Mouse (Mus musculus) testis, postnatal 10 days (tissue): ENCODE data around the gene Casz1.
A peak's percentile ranks its signal among the peaks of the same experiment; 100 is the strongest.

Experiments
- DNase-seq: peaks from one replicate; pipeline ENCODE4 v3.0.0; 2021; ENCODE audit warnings: low spot score

Casz1 gene

DNA sequence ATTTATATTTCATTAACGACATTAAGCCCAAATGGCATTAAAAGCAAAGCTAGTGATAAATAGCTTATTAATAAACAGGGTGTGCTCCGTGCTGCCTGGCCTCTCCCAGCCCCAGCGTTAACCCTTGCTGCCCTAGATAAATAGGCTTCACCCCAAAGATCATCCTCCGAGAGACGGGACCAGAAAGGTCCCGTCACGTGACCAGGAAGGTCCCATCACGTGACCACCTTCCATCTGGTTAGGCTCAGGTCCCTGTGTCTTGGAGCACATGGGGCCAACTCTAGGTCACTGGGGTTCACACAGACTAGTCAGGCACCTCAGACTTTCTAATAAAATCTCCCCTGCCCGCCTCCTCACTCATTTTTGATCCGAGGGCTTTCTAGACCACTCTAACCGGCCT lies 42.5 kb downstream of the Casz1 start:
- no peak for DNase-seq

DNA sequence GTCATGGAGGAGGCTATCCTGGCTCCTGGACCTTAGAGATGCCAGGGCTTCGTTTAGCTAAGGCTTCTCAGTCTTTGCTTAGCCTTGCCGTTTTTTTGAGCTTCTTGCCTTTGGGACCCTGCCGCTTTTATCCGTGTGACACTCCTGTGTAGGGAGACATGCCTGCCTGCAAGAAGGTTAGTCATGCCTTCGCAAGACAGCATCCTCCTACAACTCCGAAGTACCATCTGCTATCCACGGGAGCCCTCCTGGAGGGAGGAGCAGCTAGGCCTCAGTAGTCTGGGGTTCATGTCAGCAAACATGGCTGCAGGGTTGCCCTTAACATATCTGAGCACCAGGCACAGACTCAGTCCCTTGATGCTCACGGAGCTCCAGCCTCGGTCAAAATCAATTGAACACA lies 43.4 kb downstream of the Casz1 start:
- no peak for DNase-seq

DNA sequence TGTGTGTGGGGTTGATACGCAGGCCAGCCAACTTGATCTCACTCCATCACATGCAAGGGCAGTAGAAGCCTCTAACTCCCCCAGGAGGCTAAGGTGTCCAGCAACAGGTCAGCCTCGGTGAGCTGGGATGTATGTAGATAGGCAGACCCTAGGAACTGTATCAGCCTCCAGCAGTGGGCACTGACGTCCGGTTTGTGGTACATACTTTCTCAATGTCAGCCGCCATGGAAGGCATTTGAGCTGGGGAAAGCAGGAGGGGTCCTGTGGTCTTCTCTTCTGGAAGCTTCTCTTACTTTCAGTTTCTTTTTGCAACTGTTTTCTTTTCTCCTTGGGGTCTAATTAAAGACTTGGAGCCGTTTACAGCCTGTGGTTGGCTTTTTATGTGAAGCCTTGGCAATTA lies 45.2 kb downstream of the Casz1 start:
- DNase-seq = no peak

DNA sequence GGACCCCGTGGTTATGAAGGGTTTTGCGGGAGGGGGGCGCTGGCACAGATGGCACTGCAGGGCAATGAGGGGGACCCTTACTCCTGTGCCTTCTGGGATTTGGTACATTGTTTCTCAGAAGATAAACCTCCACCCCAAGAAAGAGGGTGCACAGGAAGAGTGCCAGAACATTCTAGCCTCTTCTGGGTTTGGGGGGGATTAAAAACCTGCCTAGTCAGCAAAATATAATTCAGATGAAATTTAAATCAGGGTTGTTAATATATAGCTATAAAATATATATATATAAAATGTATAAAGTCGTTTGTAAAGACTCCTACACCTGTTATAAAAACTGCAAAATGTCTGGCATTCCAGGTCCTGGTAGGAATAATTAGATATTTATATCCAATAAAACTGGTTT lies 48.8 kb downstream of the Casz1 start:
- no peak for DNase-seq

DNA sequence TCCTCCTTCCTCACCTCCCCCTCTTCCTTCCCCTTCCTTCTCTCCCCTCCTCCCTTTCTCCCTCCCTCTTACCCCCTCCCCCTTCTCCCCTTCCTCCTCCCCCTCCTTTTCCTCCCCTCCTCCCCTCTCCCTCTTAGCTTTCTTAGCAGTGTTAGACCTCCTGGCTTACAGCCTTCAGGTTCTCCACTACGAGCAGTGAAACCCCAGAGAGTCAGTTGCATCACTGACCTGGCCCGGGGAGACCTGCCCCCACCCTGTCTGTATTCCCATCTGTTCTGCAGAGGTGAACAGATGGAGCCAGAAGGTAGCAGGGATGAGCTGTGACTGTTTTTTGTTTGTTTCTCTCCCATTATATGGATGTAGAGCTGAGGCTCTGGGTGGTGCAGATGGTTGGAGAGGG lies 49.9 kb downstream of the Casz1 start:
- DNase-seq = no peak

DNA sequence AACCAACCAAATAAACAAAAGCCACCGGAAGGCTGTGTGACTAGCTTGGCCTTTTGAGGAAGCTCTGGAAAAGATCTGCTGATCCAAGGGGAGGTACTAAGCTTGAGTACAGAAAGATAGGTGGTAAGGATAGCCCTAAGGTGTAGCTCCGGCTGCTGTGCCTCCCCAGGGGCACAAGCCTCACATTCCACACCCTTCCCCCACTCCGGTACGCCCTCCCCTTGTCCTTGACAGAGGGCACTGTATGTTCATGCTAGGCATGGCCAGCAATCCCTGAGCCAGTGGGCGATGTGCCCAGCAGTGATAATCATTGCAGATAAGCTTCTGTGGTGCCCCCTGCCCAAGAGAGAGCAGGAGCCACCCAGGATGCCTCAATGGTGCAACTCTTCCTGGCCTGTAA lies 51.3 kb downstream of the Casz1 start:
- DNase-seq = no peak

DNA sequence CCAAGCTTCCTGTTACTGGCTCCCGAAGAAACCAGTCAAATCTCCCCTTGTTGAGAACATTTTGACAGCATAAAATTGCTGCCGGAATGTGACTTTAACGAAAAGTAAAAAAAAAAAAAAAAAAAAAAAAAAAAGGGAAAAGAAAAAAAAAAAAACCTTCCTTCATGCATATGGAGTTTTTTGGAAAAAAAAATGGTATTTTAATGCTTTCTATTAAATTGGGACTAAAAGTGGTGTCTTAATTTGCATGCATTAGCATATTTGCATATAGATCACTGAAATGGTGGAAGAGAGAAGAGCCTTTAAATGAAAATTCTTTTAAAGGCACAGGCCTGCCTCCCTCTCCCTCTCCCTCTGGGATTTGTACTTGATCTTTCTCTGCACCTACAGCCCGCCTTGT lies 52.0 kb downstream of the Casz1 start:
- DNase-seq = no peak

DNA sequence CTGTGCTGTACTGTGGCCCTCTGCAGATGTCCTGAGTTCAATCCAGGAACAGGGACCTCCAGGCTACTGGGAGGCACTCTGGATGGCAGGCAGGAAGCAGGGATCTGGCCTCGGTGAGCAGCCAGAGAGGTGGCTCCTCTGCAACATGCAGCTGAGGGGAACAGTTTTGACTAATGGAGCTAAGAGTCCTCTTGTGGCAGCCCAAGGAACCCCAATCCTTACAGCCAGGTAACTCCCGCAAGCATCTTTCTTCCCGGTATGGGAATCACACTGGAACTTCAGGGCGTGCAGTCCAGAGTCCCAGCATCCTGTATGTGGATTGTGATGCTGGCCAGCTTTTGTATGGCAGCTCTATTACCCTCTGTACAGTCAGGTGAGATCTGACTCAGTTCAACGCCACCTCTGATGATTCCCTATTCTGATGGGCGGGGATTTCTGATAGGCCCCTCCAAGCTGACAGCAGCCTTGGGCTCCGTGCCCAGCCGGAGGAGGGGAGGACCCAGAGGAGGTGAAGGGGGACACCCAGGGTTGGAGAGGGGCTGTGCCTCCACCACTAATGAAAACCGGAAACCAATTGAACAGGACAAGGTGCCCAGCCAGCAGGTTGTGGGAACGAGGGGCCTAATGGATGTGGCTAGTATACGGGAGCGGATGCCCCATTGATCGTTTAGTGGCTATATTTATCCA lies 53.3 kb downstream of the Casz1 start:
- DNase-seq = no peak

DNA sequence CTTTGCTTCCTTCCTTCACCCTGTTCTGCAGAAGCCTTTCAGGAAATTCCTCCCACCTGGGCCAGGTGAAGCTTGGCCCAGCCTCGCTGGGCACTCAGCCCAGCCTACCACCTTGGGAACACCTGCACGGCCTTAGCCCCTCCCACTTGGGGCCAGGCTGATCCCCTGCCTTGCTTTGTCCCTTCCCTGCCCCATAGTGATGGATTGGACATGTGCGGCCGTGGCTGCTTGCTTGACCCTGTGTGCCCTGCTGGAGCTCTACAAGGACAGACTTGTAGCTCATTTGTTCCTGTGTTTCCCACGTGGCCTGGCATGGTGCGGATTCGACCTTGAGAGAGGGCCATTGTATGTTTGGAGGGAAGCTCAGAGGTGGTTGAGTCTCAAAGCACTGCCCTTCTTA lies 54.0 kb downstream of the Casz1 start:
- DNase-seq = no peak

DNA sequence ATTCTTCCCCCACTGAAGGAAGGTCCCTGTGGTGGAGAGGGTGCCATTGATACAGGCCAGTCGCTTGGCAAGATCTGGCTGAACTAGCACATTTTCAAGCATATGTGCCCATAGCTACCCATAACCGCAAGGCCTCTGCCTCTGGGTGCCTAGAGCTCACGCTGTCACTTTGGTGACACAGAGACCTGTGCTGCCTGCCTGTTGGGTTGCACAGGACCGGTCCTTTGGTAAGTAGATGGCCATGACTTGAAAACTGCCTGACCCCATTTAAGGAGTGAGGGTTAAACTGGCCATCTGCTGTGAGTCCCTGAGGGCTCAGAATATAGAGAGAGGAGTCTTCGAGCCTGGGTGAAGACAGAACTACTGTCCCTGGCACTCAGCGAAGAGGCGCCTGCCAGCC lies 55.2 kb downstream of the Casz1 start:
- no peak for DNase-seq

DNA sequence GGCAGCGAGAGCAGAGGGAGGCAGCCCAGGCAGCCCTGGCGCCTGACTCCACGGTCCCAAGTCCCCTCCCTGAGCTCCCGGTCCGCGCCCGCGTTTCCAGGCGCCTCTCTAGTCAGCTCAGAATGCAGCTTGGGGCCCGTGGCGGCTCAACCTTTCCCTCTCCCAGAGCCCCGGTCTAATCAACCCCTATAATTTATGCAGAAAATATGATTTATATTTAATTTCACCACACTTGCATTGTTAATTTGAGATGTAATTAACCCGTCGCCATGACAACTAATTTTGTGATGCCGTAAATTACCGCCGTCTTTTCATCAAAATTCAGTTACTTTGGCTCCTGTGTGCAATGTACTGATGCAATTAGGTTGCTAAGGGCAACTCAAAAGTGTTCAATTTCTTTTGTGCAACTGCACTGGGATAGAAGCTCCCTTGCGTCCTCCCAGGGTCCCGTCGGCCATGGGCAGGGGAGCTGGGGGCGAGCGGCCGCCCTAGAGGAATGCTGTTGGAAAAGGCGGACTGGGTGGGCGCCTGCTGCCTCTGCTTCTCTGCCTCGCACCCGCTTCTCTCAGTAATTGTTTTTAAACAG lies 55.8 kb downstream of the Casz1 start:
- DNase-seq = no peak

DNA sequence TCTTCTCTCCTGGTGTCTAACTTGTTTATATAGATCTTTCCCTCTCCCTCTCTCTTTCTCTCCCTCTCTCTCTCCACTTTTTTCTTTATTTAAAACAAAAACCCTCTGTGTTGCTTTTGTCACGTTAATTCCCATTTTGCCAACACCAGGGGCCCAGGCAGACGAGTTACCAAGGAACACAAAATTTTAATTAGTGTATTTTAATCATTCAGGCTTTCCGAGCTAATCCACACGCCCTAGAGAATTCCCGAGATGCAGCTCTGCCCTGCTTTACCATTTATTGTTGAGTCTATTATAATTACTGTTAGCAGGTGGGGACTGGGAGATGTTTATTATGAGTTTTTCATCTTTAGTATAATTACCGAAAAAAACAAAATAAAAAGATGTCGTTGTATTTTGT lies 56.4 kb downstream of the Casz1 start:
- no peak for DNase-seq

DNA sequence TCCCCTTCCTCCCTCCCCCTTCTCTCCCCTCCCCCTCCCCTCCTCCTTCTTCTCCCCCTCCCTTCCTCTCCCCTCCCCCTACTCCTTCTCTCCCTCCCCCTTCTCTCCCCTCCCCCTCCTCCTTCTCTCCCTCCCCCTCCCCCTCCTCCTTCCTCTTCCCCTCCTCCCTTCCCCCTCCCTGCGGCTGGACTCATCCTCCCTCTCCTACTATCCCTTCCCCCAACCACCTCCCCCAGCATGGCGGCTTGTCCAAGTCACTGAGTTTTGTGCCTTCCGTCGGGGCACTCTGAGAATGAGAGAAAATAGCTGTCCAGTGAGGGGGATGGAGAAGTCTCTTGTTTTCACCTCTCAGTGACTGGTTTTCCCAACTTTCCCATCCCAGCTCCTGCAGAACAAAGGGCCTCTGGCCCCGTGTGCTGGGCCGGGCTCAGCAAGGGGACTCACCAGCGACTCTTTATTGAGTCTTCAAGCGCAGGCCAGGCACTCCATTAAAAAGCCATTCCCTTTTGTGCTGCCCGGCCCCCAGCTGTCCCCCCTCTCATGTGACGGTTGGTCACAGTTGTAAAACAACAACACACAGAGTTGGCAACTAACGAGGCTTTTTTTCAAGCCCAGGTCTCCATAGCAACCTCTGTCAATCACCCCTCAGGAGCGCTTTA lies 62.7 kb downstream of the Casz1 start:
- no peak for DNase-seq

DNA sequence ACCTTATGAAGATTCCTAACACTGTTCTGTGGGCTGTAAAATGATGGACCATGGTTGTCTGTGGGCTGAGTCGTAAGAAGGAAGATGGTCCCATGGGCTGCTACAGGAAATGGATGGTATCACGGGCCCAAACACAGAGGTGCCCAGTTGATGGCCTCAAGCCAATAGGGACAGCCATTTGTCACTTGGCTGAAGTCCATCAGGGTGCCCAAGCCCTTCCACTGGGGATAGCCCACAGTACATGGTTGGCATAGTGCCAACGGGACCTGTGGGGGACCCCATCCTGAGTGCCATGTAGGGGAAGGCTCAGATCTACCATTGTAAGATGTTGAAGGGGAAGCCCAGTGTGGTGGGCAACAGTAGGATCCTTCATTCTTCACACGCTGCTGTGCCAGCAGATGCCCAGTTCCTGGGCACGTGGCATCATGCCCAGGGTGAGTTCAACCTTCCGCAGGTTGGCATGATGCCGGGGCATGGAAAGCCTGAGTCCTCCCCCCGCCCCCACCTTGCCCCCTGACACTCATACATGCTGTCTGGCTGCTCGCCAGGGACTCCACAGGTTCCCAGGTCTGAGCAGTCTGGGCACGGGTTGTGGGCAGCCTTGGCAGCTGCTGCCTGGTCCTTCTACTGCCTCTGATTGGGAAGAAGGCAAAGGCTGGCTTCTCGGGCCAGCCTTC lies 63.6 kb downstream of the Casz1 start:
- peak; percentile 71 for DNase-seq

DNA sequence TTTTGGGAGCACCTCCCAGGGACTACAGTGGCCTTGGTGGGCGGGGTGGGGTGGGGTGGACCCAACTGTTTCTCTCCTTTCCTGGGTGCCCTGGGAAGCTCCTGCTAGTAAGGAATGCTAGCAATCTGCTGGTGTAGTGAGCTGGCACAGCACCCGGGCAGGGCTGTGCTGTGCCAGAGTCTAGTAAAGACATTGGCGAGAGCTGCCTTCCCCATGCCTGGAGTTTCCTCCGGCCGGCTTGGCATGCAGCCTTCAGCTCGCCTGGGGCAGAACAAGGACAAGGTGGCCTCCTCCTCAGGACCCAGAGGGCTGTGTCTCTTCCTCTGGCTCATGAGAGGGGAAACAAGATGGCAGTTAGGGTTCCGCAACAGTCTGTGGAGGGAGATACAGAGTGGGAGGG lies 65.3 kb downstream of the Casz1 start:
- peak; percentile 61 for DNase-seq

DNA sequence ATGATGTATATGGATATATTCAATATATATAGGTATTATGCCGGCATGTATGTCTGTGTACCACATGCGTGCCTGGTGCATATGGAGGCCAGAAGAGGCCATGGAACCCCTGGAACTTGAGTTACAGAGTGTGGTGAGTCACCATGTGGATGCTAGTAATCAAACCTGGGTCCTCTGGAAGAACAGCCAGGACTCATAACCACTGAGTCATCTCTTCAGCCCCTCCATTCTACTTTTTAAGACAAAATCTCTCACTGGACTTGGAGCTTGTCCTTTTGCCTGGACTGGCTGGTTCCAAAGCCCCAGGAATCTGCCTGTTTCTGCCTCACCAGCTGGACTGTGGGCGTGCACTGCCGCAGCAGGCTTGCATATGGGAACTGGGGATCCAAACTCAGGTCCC lies 66.3 kb downstream of the Casz1 start:
- no peak for DNase-seq

DNA sequence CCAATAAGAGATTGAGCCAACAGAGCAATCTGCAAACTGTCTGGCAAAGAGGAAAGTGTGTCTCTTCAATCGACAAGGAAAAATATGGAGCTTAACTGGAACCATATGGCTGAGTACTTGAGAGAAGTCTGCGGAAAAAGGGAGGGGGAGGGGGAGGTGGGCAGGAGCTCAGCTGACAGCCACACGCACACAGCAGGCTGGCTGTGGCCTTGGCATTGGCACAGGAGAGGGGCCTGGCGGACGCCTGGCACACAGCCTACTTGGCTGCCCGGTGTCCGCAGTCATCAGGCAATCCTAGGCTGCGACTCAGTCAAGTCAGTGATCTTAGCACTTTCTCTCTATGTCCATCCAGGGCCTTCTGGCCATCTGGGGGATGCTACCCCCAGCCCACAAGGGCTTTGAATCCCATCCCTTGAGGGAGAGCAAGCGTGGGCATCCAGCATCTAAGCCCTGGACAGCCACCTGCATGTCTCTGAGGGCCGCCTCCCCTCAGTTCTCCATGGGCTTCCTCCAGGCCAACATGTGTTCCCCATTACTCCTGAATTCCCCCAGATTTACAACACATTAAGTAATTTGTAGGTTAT lies 67.6 kb downstream of the Casz1 start:
- peak; percentile 65 for DNase-seq

DNA sequence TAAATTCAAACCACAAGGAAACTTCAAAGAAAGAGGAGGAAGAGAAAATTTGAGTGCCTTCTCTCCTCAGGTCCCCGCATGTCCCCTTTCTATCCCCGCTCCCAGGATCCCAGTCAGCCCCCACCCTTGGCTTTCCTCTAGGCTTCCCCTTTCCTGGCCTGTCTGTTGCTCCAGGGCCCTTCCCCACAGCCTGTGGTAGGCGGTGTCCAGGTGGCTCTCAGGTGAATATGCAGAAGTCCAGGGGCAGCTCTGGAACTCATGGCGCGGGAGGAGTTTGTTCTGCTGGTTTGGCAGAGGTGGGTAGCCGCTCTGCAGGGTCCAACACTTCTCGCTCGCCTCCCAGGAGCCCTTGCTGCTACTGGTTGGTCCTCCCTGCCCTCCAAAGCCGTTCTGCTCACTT lies 68.1 kb downstream of the Casz1 start:
- DNase-seq = no peak

DNA sequence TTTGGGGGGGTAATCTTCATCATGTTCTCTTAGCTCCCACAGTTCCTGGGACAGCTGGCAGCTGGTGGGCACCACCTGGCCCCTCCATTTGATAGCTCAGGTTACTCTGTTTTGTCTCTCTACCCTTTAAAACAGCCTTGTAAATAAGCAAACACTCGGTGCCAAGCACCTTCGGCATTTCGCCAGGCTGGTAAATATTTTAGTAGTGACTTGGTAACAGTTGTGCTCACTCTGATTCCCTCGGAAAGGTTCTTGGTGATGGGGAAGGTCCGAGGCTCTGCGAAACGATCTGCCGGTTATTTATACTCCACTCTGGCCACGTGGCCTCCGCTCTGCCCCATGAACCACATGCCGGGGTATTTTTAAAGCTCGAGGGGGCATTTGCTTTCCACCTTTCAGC lies 68.6 kb downstream of the Casz1 start:
- no peak for DNase-seq

DNA sequence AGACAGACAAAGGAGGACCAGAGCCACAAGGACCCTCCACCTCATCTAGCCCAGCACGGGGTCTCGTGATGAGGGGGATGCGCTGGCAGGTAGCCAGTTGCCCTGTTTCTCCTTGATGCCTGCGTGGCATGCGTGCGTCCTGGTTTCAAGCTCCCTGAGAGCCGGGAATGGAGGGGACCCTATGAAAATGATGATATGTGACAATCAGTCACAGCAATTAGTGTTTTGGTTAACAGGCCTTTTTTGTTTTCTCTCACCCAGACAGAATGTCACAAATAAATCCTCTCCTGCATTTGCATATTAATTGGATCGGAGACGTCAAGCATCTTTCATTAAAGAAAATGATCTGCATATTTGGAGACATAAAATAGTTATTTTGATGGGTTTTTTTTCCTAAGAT lies 71.9 kb downstream of the Casz1 start:
- DNase-seq = no peak

DNA sequence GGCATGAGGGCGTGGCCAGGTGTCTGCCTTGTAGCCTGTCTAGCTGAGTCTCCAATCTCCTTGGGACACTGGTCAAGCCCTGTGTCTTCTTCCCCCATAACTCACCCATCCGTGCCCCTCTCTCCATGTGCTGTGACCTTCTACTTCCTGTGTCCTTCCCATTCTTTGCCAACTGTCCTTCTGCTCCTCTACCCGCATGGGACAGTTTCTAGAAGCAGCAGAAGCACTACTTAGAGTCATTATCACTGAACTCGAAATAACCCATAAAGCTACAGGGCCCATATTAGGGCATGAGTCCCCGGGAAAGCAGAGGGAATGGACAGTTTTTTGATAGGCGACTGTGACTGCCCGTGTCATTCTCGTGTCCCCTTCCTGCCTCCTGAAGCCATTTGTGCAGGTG lies 72.6 kb downstream of the Casz1 start:
- DNase-seq = no peak

DNA sequence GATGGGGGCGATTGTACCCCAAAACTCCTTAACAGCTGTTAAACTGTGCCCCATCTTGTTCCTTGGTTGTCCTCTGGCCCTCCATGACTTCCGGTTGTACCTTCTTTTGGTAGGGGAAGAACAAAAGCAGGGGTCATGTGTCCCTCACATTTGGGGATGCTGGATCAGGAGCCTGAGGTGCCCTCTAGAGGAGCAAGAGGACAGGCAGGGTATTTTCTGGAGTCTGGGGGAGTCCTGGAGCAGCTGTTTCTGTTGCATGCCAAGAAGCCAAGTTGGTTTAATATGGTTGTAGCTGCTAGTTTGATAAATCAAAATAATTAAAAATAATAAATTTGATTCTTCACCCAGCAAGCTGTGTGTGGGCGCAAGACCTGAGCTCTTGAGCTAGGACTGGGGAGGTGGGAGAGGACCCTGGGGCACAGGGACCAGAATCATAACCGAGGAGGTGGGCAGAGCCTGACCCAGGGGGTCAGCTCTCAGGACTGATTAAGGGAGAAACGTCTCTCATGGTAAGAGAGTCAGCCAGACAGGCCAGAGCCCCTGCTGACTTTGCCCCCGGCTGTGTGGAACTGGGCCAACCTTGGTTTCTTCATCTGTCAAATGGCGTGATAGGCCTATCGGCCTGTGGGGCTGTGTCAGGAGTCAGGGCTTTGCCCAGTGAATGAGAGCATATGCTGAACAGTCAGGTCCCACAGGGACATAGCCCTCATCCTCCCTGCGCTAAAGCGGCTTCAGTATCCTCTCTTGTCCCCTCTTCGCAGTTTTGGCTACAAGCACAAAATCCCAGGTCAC lies 74.2 kb downstream of the Casz1 start:
- DNase-seq = no peak
